Mouse (Mus musculus): ENCODE results near the gene Zfp777. TPM values are rescaled to one million over a fixed set of nuclear protein-coding genes. Genes with fewer than 3 reads are reported as not detected.
A peak's percentile ranks its signal among the peaks of the same experiment; 100 is the strongest.

The Zfp777 gene
- polyA plus RNA-seq, 1 experiment from 2014 or later = 3.1 TPM

GRCm38 (mm10) chr6:48052136-48052535 is 3.4 kb upstream of the Zfp777 start:
- no peaks in the 10 kb centered on the region for H3K36me3 ChIP-seq (ENCODE audit: control insufficient read depth, insufficient read depth, low read length)
- H3K4me3 ChIP-seq (ENCODE audit: control insufficient read depth in 1 of 2, insufficient read depth in 1 of 2, low read depth in 1 of 2, low read length in 2 of 2) = no peak overlapping the region
- no peak overlapping the region for H3K9ac ChIP-seq (ENCODE audit: low read length)
- H3K27me3 ChIP-seq (ENCODE audit: control insufficient read depth, insufficient read depth, low read length) = no peaks in the 10 kb centered on the region
- no peak for ATAC-seq (ENCODE audit: insufficient number of reproducible peaks, insufficient read depth, low FRiP score, low read depth)
- no peaks in the 10 kb centered on the region for H3K9me3 ChIP-seq (ENCODE audit: control insufficient read depth, low read length)
- no peak overlapping the region for H3K27ac ChIP-seq (replicated peaks in 1 of 2; ENCODE audit: control insufficient read depth in 1 of 2, insufficient read depth in 1 of 2, low read depth in 2 of 2, low read length in 2 of 2)
- H3K4me2 ChIP-seq (ENCODE audit: low read length) = no peak overlapping the region
- H3K4me1 ChIP-seq (ENCODE audit: control insufficient read depth in 2 of 2, insufficient read depth in 2 of 2, low read length in 2 of 2) = peaks cover 3 to 4% of the 10 kb centered on the region in 2 experiments; a peak in 3 of 4 replicates
- 82% methylated on average over 6 of the region's 6 CpGs for WGBS

GRCm38 (mm10) chr6:48051666-48052065 is 3.0 kb upstream of the Zfp777 start:
- H3K27me3 ChIP-seq (ENCODE audit: control insufficient read depth, insufficient read depth, low read length) = 0 out of 2 replicates have a peak, but pooled peaks cover 1% of the 10 kb centered on the region
- no peaks in the 10 kb centered on the region for H3K36me3 ChIP-seq (ENCODE audit: control insufficient read depth, insufficient read depth, low read length)
- H3K4me2 ChIP-seq (ENCODE audit: low read length) = no peak overlapping the region
- no peak overlapping the region for H3K9ac ChIP-seq (ENCODE audit: low read length)
- no peak overlapping the region for H3K27ac ChIP-seq (replicated peaks in 1 of 2; ENCODE audit: control insufficient read depth in 1 of 2, insufficient read depth in 1 of 2, low read depth in 2 of 2, low read length in 2 of 2)
- H3K4me1 ChIP-seq (ENCODE audit: control insufficient read depth in 2 of 2, insufficient read depth in 2 of 2, low read length in 2 of 2) = peaks cover 4% of the 10 kb centered on the region in 2 experiments; a peak in 3 of 4 replicates
- no peak for ATAC-seq (ENCODE audit: insufficient number of reproducible peaks, insufficient read depth, low FRiP score, low read depth)
- WGBS = 76% methylated on average over 2 of the region's 2 CpGs
- H3K9me3 ChIP-seq (ENCODE audit: control insufficient read depth, low read length) = no peaks in the 10 kb centered on the region
- no peak overlapping the region for H3K4me3 ChIP-seq (ENCODE audit: control insufficient read depth in 1 of 2, insufficient read depth in 1 of 2, low read depth in 1 of 2, low read length in 2 of 2)

GRCm38 (mm10) chr6:48049273-48050065 is 758 bp upstream of the Zfp777 start:
- peak overlapping the region; percentile 85 for H3K4me2 ChIP-seq (ENCODE audit: low read length)
- ATAC-seq (ENCODE audit: insufficient number of reproducible peaks, insufficient read depth, low FRiP score, low read depth) = no peak
- H3K36me3 ChIP-seq (ENCODE audit: control insufficient read depth, insufficient read depth, low read length) = peaks cover 5% of the 10 kb centered on the region; the same call in 1 of the 2 replicates
- peak overlapping the region; percentile 71 to 72; a peak in 3 of 4 replicates for H3K4me3 ChIP-seq (ENCODE audit: control insufficient read depth in 1 of 2, insufficient read depth in 1 of 2, low read depth in 1 of 2, low read length in 2 of 2)
- peak overlapping the region; percentile 81 for H3K9ac ChIP-seq (ENCODE audit: low read length)
- no peak overlapping the region for H3K27ac ChIP-seq (replicated peaks in 1 of 2; ENCODE audit: control insufficient read depth in 1 of 2, insufficient read depth in 1 of 2, low read depth in 2 of 2, low read length in 2 of 2)
- H3K27me3 ChIP-seq (ENCODE audit: control insufficient read depth, insufficient read depth, low read length) = peaks cover 4% of the 10 kb centered on the region; the same call in 1 of the 2 replicates
- H3K4me1 ChIP-seq (ENCODE audit: control insufficient read depth in 2 of 2, insufficient read depth in 2 of 2, low read length in 2 of 2) = peaks cover 4% of the 10 kb centered on the region in 2 experiments; a peak in 3 of 4 replicates
- H3K9me3 ChIP-seq (ENCODE audit: control insufficient read depth, low read length) = no peaks in the 10 kb centered on the region
- 57% methylated on average over 9 of the region's 9 CpGs for WGBS

- peak; percentile 62 for ATAC-seq (ENCODE audit: insufficient number of reproducible peaks, insufficient read depth, low FRiP score, low read depth)
- Histone ChIP-seq H3K27me3 (ENCODE audit: control insufficient read depth, insufficient read depth, low read length) (peaks cover 4% of the 10 kb centered on the region; the same call in 1 of the 2 replicates), H3K36me3 (ENCODE audit: control insufficient read depth, insufficient read depth, low read length) (peaks cover 22% of the 10 kb centered on the region), H3K9me3 (ENCODE audit: control insufficient read depth, low read length) (no peaks in the 10 kb centered on the region), H3K4me1 (ENCODE audit: control insufficient read depth in 2 of 2, insufficient read depth in 2 of 2, low read length in 2 of 2) (peaks cover 4% of the 10 kb centered on the region in 2 experiments; a peak in 3 of 4 replicates), H3K27ac (replicated peaks in 1 of 2; ENCODE audit: control insufficient read depth in 1 of 2, insufficient read depth in 1 of 2, low read depth in 2 of 2, low read length in 2 of 2) (peak overlapping the region in 1 of 2 experiments; percentile 77; a peak in 2 of 4 replicates), H3K4me2 (ENCODE audit: low read length) (peak overlapping the region; percentile 85), H3K9ac (ENCODE audit: low read length) (peak overlapping the region; percentile 81), H3K4me3 (ENCODE audit: control insufficient read depth in 1 of 2, insufficient read depth in 1 of 2, low read depth in 1 of 2, low read length in 2 of 2) (peak overlapping the region; percentile 71 to 72)
- WGBS = under 1% methylated on average over 76 of the region's 150 CpGs
Measured at GRCm38 (mm10) chr6:48047450-48048351, 1.0 kb downstream of the Zfp777 start.

- Histone ChIP-seq H3K4me2 (ENCODE audit: low read length) (peak overlapping the region; percentile 85), H3K27me3 (ENCODE audit: control insufficient read depth, insufficient read depth, low read length) (peaks cover 4% of the 10 kb centered on the region; the same call in 1 of the 2 replicates), H3K36me3 (ENCODE audit: control insufficient read depth, insufficient read depth, low read length) (peaks cover 28% of the 10 kb centered on the region), H3K27ac (replicated peaks in 1 of 2; ENCODE audit: control insufficient read depth in 1 of 2, insufficient read depth in 1 of 2, low read depth in 2 of 2, low read length in 2 of 2) (no peak overlapping the region), H3K9me3 (ENCODE audit: control insufficient read depth, low read length) (no peaks in the 10 kb centered on the region), H3K9ac (ENCODE audit: low read length) (peak overlapping the region; percentile 81), H3K4me3 (ENCODE audit: control insufficient read depth in 1 of 2, insufficient read depth in 1 of 2, low read depth in 1 of 2, low read length in 2 of 2) (peak overlapping the region; percentile 71 to 72), H3K4me1 (ENCODE audit: control insufficient read depth in 2 of 2, insufficient read depth in 2 of 2, low read length in 2 of 2) (peaks cover 4% of the 10 kb centered on the region in 2 experiments; a peak in 3 of 4 replicates)
- no peak for ATAC-seq (ENCODE audit: insufficient number of reproducible peaks, insufficient read depth, low FRiP score, low read depth)
- WGBS = 9% methylated on average over 12 of the region's 12 CpGs
Measured at GRCm38 (mm10) chr6:48047114-48047449, 1.6 kb downstream of the Zfp777 start.

- Histone ChIP-seq H3K4me3 (ENCODE audit: control insufficient read depth in 1 of 2, insufficient read depth in 1 of 2, low read depth in 1 of 2, low read length in 2 of 2) (no peak overlapping the region), H3K36me3 (ENCODE audit: control insufficient read depth, insufficient read depth, low read length) (peaks cover 95% of the 10 kb centered on the region), H3K4me2 (ENCODE audit: low read length) (no peak overlapping the region), H3K4me1 (ENCODE audit: control insufficient read depth in 2 of 2, insufficient read depth in 2 of 2, low read length in 2 of 2) (no peaks in the 10 kb centered on the region), H3K27me3 (ENCODE audit: control insufficient read depth, insufficient read depth, low read length) (peaks cover 5% of the 10 kb centered on the region; the same call in 1 of the 2 replicates), H3K27ac (replicated peaks in 1 of 2; ENCODE audit: control insufficient read depth in 1 of 2, insufficient read depth in 1 of 2, low read depth in 2 of 2, low read length in 2 of 2) (no peak overlapping the region), H3K9ac (ENCODE audit: low read length) (no peak overlapping the region), H3K9me3 (ENCODE audit: control insufficient read depth, low read length) (no peaks in the 10 kb centered on the region)
- ATAC-seq (ENCODE audit: insufficient number of reproducible peaks, insufficient read depth, low FRiP score, low read depth) = no peak
Measured at GRCm38 (mm10) chr6:48032661-48033060, 16.1 kb downstream of the Zfp777 start.

- H3K9ac ChIP-seq (ENCODE audit: low read length) = no peak overlapping the region
- no peak overlapping the region for H3K4me3 ChIP-seq (ENCODE audit: control insufficient read depth in 1 of 2, insufficient read depth in 1 of 2, low read depth in 1 of 2, low read length in 2 of 2)
- H3K9me3 ChIP-seq (ENCODE audit: control insufficient read depth, low read length) = peaks cover 37% of the 10 kb centered on the region
- H3K4me2 ChIP-seq (ENCODE audit: low read length) = no peak overlapping the region
- peaks cover 34% of the 10 kb centered on the region for H3K27me3 ChIP-seq (ENCODE audit: control insufficient read depth, insufficient read depth, low read length)
- no peak for ATAC-seq (ENCODE audit: insufficient number of reproducible peaks, insufficient read depth, low FRiP score, low read depth)
- 89% methylated on average over 10 of the region's 10 CpGs for WGBS
- H3K27ac ChIP-seq (replicated peaks in 1 of 2; ENCODE audit: control insufficient read depth in 1 of 2, insufficient read depth in 1 of 2, low read depth in 2 of 2, low read length in 2 of 2) = no peak overlapping the region
- H3K36me3 ChIP-seq (ENCODE audit: control insufficient read depth, insufficient read depth, low read length) = peaks cover 90% of the 10 kb centered on the region
- no peaks in the 10 kb centered on the region for H3K4me1 ChIP-seq (ENCODE audit: control insufficient read depth in 2 of 2, insufficient read depth in 2 of 2, low read length in 2 of 2)
Measured at GRCm38 (mm10) chr6:48025905-48026660, 22.6 kb downstream of the Zfp777 start.
